Mouse (Mus musculus) E14TG2a.4 (cell line): ENCODE results near the gene Cited4.

Source experiments
- H3K27me3 ChIP-seq: 2 replicates; pipeline ENCODE4 v1.6.1; 2014; ENCODE audit warnings: low read length, control low read depth; ENCODE audit not compliant: insufficient read depth
- H3K36me3 ChIP-seq: 2 replicates; pipeline ENCODE4 v1.6.1; 2014; ENCODE audit warnings: low read length, control low read depth; ENCODE audit not compliant: insufficient read depth
- H3K4me1 ChIP-seq: replicated peaks from 2 replicates; pipeline ENCODE4 v1.6.1; 2014; ENCODE audit warnings: low read depth, low read length, control low read depth
- H3K4me3 ChIP-seq: replicated peaks from 2 replicates; pipeline ENCODE4 v1.5.1; 2014; ENCODE audit warnings: mild to moderate bottlenecking, low read length
- H3K9me3 ChIP-seq: 2 replicates; pipeline ENCODE4 v1.6.1; 2014; ENCODE audit warnings: low read length, control low read depth
- CTCF ChIP-seq: conservative IDR thresholded peaks from 2 replicates; pipeline ENCODE4 v1.5.1; 2014; ENCODE audit warnings: low read length
- NANOG ChIP-seq: IDR thresholded peaks from 2 replicates; pipeline ENCODE4 v1.6.1; 2014; ENCODE audit warnings: borderline replicate concordance, low read length, mixed read lengths
- POU5F1 ChIP-seq: IDR thresholded peaks from 2 replicates; pipeline ENCODE4 v1.6.1; 2014; ENCODE audit warnings: low read length, borderline replicate concordance

Cited4 gene

GRCm38 (mm10) chr4:120687282-120687681 lies 20.9 kb downstream of the Cited4 start:
- H3K27me3 ChIP-seq, result peaks cover 8% of the 10 kb centered on the region
- H3K4me3 ChIP-seq, result no peak overlapping the region
- peaks cover 15% of the 10 kb centered on the region for H3K4me1 ChIP-seq
- no peaks in the 10 kb centered on the region for H3K9me3 ChIP-seq
- H3K36me3 ChIP-seq, result no peaks in the 10 kb centered on the region
- TF ChIP-seq NANOG (no peak), CTCF (no peak), POU5F1 (no peak)

- Histone ChIP-seq H3K27me3 (peaks cover 14% of the 10 kb centered on the region), H3K9me3 (no peaks in the 10 kb centered on the region), H3K4me1 (peaks cover 6% of the 10 kb centered on the region; the same call in 1 of the 2 replicates), H3K36me3 (no peaks in the 10 kb centered on the region), H3K4me3 (no peak overlapping the region)
- TF ChIP-seq CTCF, result no peak
- no peak for TF ChIP-seq POU5F1
- TF ChIP-seq NANOG, result no peak
Observed at GRCm38 (mm10) chr4:120689317-120689716, 22.9 kb downstream of the Cited4 start.

- Histone ChIP-seq H3K4me3 (no peak overlapping the region), H3K27me3 (peaks cover 35% of the 10 kb centered on the region), H3K36me3 (no peaks in the 10 kb centered on the region), H3K9me3 (no peaks in the 10 kb centered on the region), H3K4me1 (peaks cover 9% of the 10 kb centered on the region)
- peak; percentile 91 for TF ChIP-seq CTCF
- TF ChIP-seq NANOG, result no peak
Observed at GRCm38 (mm10) chr4:120692717-120693116, 26.3 kb downstream of the Cited4 start.

- H3K4me1 ChIP-seq, result peaks cover 16% of the 10 kb centered on the region
- peak overlapping the region; percentile 77 for H3K4me3 ChIP-seq
- TF ChIP-seq CTCF (no peak), NANOG (no peak), POU5F1 (no peak)
- H3K36me3 ChIP-seq, result no peaks in the 10 kb centered on the region
- H3K27me3 ChIP-seq, result peaks cover 78% of the 10 kb centered on the region
- H3K9me3 ChIP-seq, result no peaks in the 10 kb centered on the region
Observed at GRCm38 (mm10) chr4:120697353-120697752, 31.0 kb downstream of the Cited4 start.

GRCm38 (mm10) chr4:120697799-120698484 lies 31.6 kb downstream of the Cited4 start:
- no peak for TF ChIP-seq NANOG
- TF ChIP-seq CTCF, result no peak
- no peak for TF ChIP-seq POU5F1

GRCm38 (mm10) chr4:120701180-120701579 lies 34.8 kb downstream of the Cited4 start:
- no peak for TF ChIP-seq POU5F1
- no peak for TF ChIP-seq NANOG
- Histone ChIP-seq H3K36me3 (no peaks in the 10 kb centered on the region), H3K4me3 (no peak overlapping the region)

More at GRCm38 (mm10) chr4:120697799-120698484, 31.6 kb downstream of the Cited4 start:
- peak overlapping the region; percentile 77 for H3K4me3 ChIP-seq
- H3K9me3 ChIP-seq, result no peaks in the 10 kb centered on the region
- H3K4me1 ChIP-seq, result peaks cover 16% of the 10 kb centered on the region
- no peaks in the 10 kb centered on the region for H3K36me3 ChIP-seq
- peaks cover 84% of the 10 kb centered on the region for H3K27me3 ChIP-seq

GRCm38 (mm10) chr4:120702056-120702455 lies 35.7 kb downstream of the Cited4 start:
- no peak overlapping the region for H3K4me3 ChIP-seq
- no peaks in the 10 kb centered on the region for H3K9me3 ChIP-seq
- peaks cover 19% of the 10 kb centered on the region for H3K4me1 ChIP-seq
- TF ChIP-seq POU5F1 (no peak), CTCF (no peak), NANOG (no peak)
- H3K36me3 ChIP-seq, result no peaks in the 10 kb centered on the region
- peaks cover 94% of the 10 kb centered on the region for H3K27me3 ChIP-seq

More at GRCm38 (mm10) chr4:120701180-120701579, 34.8 kb downstream of the Cited4 start:
- Histone ChIP-seq H3K9me3 (no peaks in the 10 kb centered on the region), H3K4me1 (peaks cover 21% of the 10 kb centered on the region), H3K27me3 (peaks cover 97% of the 10 kb centered on the region)

- no peaks in the 10 kb centered on the region for H3K36me3 ChIP-seq
- H3K4me1 ChIP-seq, result peaks cover 14% of the 10 kb centered on the region
- H3K4me3 ChIP-seq, result no peak overlapping the region
- peaks cover 90% of the 10 kb centered on the region for H3K27me3 ChIP-seq
- TF ChIP-seq CTCF, result no peak
- TF ChIP-seq NANOG, result no peak
- TF ChIP-seq POU5F1, result no peak
- no peaks in the 10 kb centered on the region for H3K9me3 ChIP-seq
Observed at GRCm38 (mm10) chr4:120702511-120702910, 36.1 kb downstream of the Cited4 start.

GRCm38 (mm10) chr4:120712236-120712635 lies 45.9 kb downstream of the Cited4 start:
- H3K4me1 ChIP-seq, result peaks cover 24% of the 10 kb centered on the region
- no peak for TF ChIP-seq NANOG
- TF ChIP-seq POU5F1, result no peak
- no peak for TF ChIP-seq CTCF
- H3K9me3 ChIP-seq, result no peaks in the 10 kb centered on the region
- H3K4me3 ChIP-seq, result no peak overlapping the region
- peaks cover 96% of the 10 kb centered on the region for H3K27me3 ChIP-seq
- no peaks in the 10 kb centered on the region for H3K36me3 ChIP-seq
